Mouse (Mus musculus): ENCODE data around the gene Crtc1. TPM values are rescaled to one million over a fixed set of nuclear protein-coding genes. Genes with fewer than 3 reads are reported as not detected.

Gene Crtc1
- total RNA-seq, 1 experiment from 2014 or later = 19.4 TPM

DNA sequence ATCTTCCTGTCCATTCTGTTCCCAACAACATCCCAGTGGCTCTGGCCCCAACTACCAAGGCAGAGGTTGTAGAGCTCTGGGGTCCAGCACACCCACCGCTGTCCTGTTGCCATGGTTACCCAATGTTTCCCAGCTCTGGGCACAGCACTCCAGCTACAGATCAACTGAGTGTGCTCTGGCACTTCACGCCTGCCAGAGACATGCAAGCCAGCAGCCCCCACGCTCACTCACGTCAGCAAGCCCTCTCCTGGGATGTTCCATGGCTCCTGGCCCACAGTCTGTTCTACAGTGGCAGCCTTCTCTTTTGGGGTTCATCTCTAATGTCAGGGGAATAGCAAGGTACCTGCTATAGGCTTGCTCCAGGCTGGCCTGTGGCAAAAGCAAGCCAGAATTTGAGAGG is 23.9 kb upstream of the Crtc1 start:
- no peak for DNase-seq

DNA sequence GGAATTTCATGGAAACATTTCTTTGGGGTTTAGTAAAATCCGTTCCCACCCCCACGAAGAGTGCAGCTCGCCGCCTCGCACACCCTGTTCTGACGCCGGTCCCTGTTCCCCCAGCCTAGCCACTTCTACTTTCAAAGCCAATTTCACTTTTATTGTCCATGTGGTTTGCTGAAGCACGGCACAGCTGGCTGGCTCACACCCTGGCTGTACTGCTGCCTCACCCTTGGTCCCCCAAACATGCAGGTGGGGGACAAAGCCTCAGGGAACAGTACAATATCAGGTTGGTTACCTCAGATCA is 23.1 kb upstream of the Crtc1 start:
- DNase-seq = no peak

DNA sequence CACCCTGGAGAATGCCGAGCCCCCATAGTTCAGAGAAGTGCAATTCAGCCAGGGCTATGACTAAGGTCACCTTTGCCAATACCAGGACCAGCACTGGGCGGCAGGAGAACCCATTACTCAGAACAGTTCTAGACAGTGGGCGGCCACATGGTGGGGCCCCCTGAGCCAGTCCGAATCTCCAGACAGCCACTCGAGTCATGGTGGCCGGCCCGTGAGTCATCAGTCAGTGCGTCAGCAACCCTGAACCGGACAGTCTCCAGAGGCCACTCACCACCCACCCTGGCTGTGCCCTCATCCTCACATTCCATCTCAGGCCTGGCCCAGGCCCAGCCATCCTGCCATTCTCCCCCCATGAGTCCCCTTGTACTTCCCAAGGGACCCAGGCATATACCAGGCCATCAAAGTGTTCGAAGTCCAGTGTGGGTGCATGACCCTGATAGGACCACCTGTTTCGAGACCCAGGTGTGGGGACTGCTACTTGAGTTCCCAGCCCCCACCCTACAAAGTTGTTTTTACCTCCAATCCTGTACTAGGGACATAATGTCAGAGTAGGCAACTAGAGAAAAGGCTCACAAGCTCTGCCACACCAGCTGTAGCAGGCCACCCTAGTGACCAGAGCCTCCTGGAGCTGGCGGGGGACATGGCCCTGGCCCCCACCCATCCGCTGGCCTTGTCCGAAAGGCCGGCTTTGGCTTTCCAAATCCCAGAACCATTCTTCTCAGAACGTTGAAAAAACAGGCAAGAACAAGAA is 22.6 kb upstream of the Crtc1 start:
- DNase-seq = peak; percentile 83

DNA sequence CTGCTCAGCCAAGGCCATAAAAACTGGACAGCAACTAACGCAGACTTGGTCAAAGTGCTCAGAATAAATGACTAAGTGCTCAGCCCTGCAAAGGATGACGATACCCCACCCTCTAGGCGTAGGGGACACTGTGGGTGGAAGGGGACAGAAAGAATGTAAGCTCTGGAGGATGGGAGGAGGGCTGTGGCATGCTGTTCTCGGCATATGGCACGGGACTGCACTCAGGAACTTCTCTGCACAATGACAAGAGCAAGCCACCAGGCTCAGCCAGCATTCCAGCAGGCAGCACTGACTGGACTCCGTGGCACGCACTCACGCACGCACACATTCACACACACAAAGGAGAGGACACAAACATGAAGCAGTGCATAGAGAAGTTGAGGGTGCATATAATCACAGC is 21.2 kb upstream of the Crtc1 start:
- no peak for DNase-seq

DNA sequence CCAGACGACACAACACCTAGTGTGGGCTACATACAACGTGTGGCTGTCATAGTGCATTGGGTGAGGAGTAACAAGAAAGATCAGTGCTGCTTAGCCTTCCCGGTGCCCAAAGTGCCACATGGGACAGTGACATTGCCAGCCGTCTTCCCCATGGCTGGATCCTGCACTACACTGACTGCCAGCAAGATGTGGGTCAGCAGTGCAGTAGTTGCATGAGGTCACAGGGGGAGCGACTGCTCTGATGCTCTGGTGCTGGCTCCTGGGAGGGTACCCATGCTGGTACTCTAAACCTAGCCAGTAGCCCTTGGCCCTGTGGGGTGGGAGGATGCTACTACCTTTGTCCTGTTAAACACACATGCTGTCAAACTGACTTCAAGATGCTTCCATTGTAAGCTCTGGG is 20.8 kb upstream of the Crtc1 start:
- no peak for DNase-seq

DNA sequence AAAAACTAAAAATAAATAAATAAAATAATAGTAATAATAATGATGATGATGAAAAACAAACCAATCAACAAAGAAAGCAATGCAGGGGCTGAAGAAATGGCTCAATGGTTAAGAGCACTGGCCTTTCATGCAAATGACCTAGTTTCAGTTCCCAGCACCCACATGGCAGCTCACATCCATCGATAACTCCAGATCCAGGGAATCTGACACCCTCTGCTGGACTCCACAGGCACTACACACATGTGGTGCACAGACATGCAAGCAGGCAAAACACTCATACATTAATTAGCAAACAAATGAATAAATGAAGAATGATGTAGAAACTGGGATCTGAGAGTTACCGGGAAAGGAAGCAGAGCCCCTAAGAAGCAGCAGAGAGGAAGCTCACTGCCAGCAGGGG is 20.3 kb upstream of the Crtc1 start:
- DNase-seq = no peak

DNA sequence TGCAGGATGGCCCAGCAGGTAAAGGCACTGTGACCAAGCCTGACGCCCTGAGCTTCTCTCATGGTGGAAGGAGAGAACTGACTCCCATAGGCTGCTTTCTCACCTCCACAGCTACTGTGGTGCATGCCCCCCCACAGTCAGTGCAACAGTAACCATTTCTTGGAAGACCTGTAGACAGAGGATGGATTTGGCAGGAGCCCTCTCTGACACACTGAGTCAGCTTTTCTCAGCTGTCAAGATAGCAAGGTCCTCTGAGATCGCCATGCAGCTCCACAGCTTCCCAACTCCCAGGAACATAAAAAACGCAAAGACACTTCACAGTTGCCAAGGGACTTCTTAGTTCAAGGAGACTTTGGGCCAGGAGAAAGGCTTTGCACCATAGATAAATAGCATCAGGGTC is 19.1 kb upstream of the Crtc1 start:
- DNase-seq = no peak

DNA sequence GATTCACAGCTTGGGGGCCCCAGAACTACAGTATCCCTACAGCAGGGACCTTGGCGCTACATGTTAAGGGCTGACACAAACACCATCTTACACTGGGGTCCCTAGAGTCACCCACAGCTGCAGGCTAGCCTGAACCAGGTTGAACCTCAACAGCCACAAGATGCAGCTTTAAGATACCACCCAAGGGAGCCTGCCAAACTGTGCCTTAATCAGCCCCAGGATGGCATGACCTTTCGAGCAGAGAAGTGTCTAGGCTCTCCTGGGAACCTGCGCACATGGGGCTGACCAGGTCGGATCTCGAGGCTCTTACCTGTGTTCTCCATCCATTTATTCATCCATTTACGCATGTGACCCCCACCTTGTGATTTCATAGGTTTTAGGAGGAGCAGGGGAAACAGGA is 18.5 kb upstream of the Crtc1 start:
- no peak for DNase-seq

DNA sequence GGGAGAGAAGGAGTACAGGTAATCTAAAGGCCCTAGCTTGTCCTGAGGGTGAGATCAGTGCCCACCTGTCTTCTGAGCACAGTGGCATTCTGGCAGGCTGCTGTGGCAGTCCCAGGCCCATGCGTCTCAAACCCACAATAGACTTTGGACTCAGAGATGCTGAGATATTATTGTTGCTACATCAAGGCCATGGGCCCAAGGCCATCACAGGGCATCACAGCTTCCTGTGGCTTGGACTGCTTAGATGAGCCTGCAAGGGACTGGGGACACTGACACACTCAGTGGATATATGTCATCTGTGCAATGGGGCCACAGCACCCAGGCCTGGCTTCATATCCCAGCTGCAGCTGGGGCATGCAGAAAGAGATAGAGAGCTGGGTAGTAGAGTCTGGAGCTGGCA is 17.6 kb upstream of the Crtc1 start:
- peak; percentile 59 for DNase-seq

DNA sequence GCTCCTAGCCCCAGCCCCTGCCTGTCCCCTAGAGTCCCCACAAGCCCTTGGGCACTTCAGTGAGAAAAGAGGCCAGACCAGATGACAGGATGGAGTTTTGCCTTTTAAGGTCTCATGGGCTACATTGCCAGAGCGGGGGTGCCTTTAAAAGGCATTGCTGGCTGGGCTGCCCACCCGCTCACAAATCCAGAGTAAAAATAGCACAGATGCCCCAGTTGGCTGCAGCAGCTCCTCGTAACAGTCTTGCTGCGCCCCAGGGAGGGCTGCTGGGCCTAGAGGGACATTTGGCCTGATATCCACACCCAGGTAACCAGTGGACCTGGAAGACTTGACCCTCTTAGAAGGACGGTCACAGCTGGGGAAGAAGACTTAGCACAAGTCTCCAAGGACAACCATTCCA is 14.5 kb upstream of the Crtc1 start:
- no peak for DNase-seq

DNA sequence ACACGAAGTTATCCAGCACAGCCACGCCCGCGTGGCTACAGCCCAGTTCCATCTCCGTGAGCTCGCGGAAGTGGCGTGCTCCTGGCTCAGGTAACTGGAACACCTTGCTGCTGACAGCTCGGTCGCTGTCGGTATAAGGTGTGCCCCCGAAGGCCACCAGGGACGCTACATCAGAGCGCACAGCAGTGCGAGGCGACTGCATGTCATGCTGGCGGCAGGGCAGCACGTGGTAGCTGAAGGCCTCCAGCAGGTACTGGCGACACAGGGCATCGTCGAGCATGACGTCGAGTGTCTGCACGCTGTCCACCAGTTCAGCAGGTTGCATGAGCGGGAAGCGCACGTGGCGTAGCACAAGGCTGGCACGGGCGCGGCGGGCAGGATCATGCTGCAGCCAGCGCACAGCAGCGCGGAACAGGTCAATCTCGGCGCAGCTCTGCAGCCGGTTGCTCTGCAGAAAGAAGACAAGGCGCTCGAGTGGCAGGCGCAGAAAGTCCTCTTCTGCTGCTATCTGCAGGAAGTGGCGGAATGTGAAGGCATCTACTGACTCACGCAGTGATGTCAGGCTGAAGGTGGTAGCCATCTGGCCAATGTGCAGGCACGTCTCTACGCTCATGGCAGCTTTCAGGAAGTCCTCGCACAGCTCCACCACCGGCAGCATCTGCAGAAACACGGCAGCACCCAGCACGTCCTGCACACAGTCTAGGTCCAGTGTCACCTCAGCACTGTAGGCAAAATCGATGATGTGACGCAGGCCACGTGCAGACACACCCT is 13.0 kb upstream of the Crtc1 start:
- no peak for DNase-seq

DNA sequence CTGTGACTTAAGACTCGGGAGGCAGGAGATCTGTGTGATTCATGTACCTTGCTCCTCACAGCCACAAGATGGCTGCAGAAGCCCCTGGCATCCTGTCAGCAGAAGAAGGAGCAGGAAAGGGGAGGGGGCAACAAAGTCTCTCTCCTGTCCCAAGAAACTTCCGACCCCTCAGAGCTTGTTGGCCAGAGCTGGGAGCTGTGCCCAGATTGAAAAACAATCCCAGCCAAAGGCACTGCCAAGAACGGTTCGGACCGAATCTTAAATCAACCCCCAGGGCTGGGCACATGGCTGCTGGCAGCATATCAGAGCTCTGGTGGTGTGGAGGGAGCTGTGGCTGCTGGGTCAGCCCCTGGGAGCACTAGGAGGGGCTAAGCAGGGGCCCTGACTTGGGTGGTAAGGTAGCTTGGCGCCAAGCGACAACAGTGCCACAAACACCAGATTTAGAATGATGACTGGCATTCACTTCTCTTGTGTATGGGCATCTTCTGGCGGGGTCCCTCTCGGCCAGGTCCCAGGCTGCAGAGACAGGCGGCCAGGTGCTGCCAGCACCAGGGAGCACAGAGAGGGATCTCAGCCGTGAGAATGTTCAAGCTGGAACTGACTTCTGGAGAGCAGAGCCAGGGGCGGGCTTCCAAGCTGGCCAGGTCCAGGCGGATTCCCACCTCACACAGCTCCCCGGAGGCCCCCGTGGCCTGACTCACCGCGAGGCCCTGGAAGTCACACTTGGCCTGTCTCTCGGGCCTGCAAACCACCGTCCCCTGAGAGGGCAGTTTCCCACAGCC is 8.5 kb upstream of the Crtc1 start:
- DNase-seq = peak; percentile 77

DNA sequence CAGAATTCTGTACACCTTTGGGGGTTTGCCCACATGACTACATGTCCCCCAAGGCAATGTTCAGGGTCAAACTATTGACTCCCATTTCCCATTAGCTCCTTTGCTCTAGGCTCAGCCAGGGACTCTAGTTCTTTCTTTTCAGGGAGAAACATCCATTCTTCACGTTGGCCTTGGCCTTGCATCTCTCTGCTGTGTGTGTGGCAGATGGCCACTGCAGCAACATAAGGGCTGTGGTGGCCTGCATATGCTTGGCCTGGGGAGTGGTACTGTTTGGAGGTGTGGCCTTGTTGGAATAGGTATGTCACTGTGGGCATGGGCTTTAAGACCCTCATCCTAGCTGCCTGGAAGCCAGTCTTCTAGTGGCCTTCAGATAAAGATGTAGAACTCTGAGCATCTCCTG is 6.6 kb upstream of the Crtc1 start:
- no peak for DNase-seq

DNA sequence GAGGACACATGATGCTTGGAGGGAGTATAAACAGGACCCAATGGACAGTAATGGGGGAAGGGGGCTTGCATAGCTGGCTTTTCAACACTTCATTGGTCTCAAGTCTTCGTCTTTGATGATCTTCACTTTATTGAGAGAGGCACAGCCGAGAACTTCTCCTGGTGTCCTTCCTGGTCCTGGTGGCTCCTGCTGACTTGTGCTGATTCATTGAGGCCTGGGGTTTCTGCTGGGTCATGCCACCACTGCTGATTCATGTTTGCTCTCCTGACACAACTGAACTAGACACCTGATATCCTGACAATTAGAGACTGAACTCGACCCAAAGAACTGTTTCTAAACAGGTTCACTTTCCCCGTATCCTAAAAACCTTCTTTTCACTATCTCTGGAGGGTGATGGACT is 3.9 kb upstream of the Crtc1 start:
- no peak for DNase-seq

DNA sequence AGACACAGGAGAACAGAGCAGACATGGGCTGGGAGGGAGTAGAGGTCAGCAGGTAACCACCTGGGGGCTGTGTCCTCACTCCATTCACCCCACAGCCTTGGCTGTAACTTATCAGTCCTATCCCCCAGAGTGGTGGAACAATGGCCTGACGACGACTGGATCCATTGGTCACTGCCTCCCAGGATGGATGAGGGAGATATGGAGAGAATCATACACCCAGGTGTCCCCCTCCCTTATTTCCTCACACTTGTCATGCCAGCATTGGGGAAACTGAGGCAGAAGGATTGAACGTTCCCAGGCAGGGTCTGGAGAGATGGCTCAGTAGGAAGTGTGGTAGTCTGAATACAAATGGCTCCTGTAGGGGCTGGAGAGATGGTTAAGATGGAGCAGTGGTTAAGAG is 2.2 kb upstream of the Crtc1 start:
- DNase-seq = no peak

DNA sequence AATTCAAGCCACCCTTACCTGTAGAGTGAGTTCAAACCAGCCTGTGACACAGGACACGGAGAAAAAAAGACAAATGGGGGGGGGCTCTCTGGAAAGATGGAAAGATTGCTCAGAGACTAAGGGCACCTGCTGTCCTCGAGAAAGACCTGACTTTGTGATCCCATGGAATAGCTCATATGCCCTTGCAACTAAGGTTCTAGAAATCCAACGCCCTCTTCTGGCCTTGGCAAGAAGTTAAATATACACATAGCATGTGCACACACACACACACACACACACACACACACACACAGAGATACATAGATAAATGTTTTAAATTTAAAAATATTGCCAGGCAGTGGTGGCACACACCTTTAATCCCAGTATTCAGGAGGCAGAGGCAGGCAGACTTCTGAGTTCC is 867 bp upstream of the Crtc1 start:
- DNase-seq = no peak

DNA sequence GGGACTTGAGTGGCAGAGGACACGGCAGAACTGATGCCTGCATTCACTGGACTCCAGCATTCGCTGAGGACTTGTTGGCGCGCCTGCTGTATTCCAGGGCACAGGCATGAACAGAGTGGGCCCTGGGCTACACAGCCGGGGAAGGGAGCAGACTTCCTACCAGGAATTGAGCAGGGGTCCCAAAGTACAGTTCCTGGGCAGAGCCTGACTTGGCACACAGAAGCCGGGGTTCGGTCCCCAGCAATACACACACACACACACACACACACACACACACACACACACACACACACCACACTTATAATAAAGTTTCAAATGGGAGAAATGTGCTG is 435 bp upstream of the Crtc1 start:
- no peak for DNase-seq

DNA sequence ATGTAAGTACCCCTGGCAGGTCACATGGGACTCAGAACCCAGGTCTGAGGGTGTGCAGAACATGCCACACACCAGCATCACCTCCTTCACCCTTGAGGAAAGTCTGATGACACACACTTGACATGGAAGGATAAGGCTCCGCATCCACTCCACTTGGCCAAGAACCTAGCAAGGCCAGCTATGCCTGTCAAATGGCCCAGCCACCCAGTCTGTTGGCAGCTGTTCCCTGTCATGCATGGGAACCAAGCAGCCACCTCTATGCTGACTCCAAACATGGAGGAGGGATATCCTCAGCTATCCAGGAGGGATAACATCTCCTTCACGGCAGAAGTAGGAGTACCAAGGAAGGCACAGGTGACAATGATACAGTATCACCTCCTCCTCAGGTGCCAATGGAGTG is 956 bp downstream of the Crtc1 start:
- DNase-seq = no peak

DNA sequence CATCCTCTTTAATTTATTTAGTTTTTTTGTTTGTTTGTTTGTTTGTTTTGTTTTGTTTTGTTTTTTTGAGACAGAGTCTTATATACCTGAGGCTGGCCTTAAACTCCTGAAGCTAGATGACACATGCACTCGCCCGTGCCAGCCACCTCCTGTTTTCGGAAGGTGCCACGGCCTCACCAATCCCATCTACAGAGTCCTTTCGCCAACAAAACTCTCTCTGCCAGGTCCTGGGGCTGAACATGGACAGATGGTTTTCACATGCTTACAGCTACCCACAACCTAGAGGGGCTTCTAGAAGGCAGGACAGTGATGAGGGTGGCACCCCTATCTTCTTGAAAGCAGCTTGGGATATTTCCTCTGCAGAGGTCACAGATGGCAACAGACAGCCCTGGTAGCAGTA is 4.2 kb downstream of the Crtc1 start:
- no peak for DNase-seq

DNA sequence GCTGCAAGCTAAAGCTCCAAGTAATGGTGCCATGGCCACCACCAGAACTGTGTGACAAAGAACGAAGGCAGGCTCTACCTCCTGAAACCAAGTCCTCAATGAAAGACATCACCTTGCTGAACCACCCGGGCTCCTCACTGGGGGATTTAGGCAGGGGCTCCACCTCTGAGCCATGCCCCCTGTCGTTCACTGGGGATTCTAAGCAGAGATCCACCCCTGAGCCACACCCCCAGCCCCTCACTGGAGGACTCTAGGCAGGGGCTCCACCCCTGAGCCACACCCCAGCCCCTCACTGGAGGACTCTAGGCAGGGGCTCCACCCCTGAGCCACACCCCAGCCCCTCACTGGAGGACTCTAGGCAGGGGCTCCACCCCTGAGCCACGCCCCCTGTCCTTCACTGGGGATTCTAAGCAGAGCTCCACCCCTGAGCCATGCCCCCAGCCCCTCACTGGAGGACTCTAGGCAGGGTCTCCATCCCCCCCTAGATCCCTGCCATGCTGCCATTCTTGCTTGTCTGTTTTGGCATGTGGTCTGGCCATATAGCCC is 6.3 kb downstream of the Crtc1 start:
- no peak for DNase-seq

DNA sequence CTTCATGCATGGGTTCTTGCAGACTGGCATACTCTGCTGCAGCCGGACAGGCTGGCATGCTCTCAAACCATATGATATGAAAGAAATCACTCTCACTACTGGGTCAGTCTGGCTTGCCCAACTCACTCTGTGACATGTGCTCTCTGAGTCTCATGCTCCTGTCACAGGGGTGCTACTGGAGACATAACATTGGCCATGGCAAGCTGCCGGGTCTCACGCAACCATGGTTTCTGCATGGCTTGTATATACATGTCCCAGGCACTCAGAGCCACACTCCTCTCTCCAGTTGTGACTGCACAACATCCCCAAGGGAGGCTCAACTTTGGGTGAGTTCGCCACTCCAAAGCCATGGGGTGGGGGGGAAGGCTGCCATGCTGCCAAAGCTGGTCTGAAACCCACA is 8.2 kb downstream of the Crtc1 start:
- DNase-seq = no peak

DNA sequence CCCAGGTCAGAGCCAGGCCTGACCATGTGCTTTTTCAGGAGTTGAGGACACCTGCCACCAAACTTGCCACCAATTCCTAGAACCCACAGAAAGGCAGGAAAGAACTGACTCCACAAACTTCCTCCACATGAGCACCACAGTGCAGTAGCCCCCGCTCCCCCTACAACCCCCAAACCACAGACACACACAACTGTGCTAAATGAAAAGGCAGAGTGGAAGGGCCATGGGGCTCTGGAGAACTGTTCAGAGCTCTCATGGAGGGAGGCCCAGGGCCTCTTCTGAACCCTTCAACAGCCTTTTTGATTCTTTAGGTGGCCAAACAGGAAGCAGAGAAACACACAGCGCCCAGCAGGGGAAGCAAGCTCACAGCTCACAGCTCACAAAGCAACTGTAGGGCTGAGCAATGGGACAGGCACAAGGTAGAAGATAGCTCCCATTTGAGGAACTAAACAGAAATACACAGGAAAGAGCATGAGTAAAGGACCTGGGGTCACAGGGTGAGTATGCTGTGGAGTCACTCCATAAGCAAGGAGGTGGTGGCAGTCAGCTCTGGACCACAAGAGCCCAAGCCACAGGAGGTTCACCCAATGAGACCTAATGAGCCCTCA is 13.0 kb downstream of the Crtc1 start:
- DNase-seq = no peak

DNA sequence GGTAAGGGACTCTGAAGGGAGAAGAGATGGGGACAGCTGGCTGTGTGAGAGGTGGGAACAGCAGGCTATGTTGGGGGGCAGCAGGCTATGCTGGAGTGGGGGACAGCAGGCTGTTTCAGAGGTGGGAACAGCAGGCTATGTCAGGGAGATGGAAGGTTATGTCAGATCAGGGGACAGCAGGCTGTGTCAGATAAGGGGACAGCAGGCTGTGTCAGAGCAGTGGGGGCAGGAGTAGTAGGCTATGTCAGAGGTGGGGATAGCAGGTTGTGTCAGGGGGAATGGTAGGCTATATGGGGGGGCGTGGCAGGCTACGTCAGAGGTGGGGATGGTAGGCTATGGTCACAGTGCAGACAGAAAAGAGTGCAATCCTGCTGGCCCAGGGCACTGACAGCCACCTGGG is 16.7 kb downstream of the Crtc1 start:
- DNase-seq = no peak
